Mouse (Mus musculus) testis, adult 2 months (tissue): ENCODE data around the gene Serac1. TPM values are rescaled to one million over a fixed set of nuclear protein-coding genes. Genes with fewer than 3 reads are reported as not detected.

Experiments
- H3K27ac ChIP-seq: fragments of 200-500 bp; 2 replicates; pipeline ENCODE4 v1.5.1; 2012; ENCODE audit warnings: low read depth, low read length; ENCODE audit not compliant: control insufficient read depth, insufficient read depth
- H3K27me3 ChIP-seq: fragments of 200-500 bp; 2 replicates; pipeline ENCODE4 v1.6.1; 2012; ENCODE audit warnings: mild to moderate bottlenecking, low read length, moderate library complexity; ENCODE audit not compliant: control insufficient read depth, insufficient read depth
- H3K36me3 ChIP-seq: fragments of 200-500 bp; 2 replicates; pipeline ENCODE4 v1.6.1; 2012; ENCODE audit warnings: mild to moderate bottlenecking, low read length; ENCODE audit not compliant: control insufficient read depth, insufficient read depth
- H3K4me1 ChIP-seq: fragments of 200-500 bp; 2 replicates; pipeline ENCODE4 v1.6.1; 2012; ENCODE audit warnings: low read length; ENCODE audit not compliant: control insufficient read depth, insufficient read depth
- H3K4me3 ChIP-seq: fragments of 200-500 bp; 2 replicates; pipeline ENCODE4 v1.5.1; 2012; ENCODE audit warnings: low read depth, mild to moderate bottlenecking, low read length, moderate library complexity, mixed read lengths; ENCODE audit not compliant: control insufficient read depth
- CTCF ChIP-seq: fragments of 200-500 bp; IDR thresholded peaks from 2 replicates; pipeline ENCODE4 v1.5.1; 2012; ENCODE audit warnings: low read depth, mild to moderate bottlenecking, inconsistent platforms, low read length, moderate library complexity; ENCODE audit not compliant: control insufficient read depth, insufficient read depth, insufficient replicate concordance
- POLR2A ChIP-seq: fragments of 200-500 bp; IDR thresholded peaks from 2 replicates; pipeline ENCODE4 v1.6.1; 2012; ENCODE audit warnings: low read depth, mild to moderate bottlenecking, inconsistent platforms, low read length, moderate library complexity; ENCODE audit not compliant: control insufficient read depth
- polyA plus RNA-seq: library from polyadenylated mRNA; depleted of rRNA; stranded (reverse); fragments of >200 nt; gene quantifications from 2 replicates; pipeline ENCODE4 v1.2.3, GENCODE M21; 2012

The Serac1 gene
- polyA plus RNA-seq, 1 experiment: 8.6 TPM

DNA sequence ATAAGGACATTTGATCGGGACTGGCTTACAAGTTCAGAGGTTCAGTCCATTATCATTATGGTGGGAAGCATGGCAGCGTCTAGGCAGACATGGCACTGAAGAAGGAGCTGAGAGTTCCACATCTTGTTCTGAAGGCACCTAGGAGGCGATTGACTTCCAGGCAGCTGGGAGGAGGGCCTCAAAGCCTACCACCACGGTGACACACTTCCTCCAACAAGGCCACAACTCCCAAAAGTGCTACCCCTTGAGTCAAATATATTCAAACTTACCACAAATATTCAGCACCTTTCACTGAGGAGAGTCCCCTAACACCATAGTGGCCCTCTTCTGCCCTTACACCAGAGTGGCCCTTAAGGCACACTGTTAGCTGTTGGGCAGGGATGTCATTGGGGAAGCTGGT, 64.6 kb downstream of the Serac1 start:
- no peak overlapping the region for H3K27ac ChIP-seq
- no peaks in the 10 kb centered on the region for H3K27me3 ChIP-seq
- no peaks in the 10 kb centered on the region; the same call in 1 of the 2 replicates for H3K4me1 ChIP-seq
- H3K36me3 ChIP-seq: no peaks in the 10 kb centered on the region
- TF ChIP-seq POLR2A: no peak
- TF ChIP-seq CTCF: no peak
- H3K4me3 ChIP-seq: no peak overlapping the region

DNA sequence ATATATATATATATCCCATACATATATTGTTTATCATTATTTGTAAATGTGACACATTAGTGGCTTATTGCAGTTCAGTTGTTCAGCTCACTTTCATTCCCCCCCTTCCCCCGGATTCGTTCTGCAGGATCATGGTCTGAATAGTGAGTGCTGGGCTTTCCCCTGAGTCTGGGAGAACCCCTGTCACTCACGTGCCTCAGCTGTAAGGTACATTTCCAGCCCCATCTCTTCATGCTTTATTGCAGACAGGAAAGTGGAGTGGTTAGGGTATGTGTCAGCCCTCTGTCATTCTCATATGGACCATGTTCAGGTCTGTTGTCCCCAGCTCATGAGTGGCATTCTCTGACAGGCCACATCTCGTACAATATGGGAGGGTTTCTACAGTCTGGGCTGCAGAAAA, 66.5 kb downstream of the Serac1 start:
- H3K27me3 ChIP-seq: no peaks in the 10 kb centered on the region
- H3K4me3 ChIP-seq: no peak overlapping the region
- H3K4me1 ChIP-seq: peaks cover 3% of the 10 kb centered on the region; the same call in 1 of the 2 replicates
- TF ChIP-seq CTCF: no peak
- no peak for TF ChIP-seq POLR2A
- no peaks in the 10 kb centered on the region for H3K36me3 ChIP-seq
- no peak overlapping the region for H3K27ac ChIP-seq

DNA sequence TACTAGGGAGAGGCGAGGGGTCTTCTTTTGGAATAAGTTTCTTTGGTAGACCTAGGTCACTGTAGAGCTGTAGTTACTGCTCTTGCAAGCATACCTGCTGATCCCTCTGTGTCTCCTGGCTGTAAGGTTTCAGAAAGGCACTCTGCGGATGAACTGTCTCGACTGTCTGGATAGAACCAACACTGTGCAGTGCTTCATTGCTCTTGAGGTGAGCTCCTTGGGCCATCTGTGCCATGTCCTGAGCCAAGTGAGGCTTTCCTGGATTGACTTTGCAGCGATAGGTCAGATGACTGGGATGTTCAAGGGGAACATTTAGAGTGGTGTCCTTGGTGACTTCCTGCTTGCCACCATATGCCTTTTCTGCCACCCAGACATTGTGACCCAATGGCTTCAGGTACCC, 69.9 kb downstream of the Serac1 start:
- H3K36me3 ChIP-seq: no peaks in the 10 kb centered on the region
- peak overlapping the region; percentile 34; the same call in 1 of the 2 replicates for H3K27ac ChIP-seq
- peak overlapping the region; percentile 64 for H3K4me3 ChIP-seq
- TF ChIP-seq CTCF (no peak), POLR2A (no peak)
- no peaks in the 10 kb centered on the region for H3K27me3 ChIP-seq
- H3K4me1 ChIP-seq: peaks cover 17% of the 10 kb centered on the region

DNA sequence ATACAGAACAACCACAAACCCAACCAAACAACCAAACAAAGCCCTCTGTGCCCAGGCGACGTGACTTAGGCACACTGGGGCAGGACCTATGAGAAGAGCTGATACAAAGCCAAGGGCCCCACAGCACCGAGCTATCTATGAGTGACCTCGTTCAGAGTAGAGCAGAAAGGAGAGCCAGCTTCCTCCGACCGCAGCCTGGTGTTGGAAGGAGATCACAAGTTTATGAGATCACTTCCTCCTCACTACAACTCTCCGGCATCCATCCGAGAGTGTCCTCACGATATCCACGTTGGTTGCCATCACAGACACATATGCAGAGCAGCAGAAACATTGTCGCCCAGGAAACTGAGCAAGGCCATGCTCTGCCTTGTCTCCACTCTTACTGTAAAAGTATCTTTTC, 71.0 kb downstream of the Serac1 start:
- TF ChIP-seq CTCF (no peak), POLR2A (no peak)
- H3K4me1 ChIP-seq: peaks cover 17% of the 10 kb centered on the region
- peak overlapping the region; percentile 76 for H3K4me3 ChIP-seq
- no peaks in the 10 kb centered on the region for H3K27me3 ChIP-seq
- peak overlapping the region; percentile 28 for H3K27ac ChIP-seq
- H3K36me3 ChIP-seq: no peaks in the 10 kb centered on the region

DNA sequence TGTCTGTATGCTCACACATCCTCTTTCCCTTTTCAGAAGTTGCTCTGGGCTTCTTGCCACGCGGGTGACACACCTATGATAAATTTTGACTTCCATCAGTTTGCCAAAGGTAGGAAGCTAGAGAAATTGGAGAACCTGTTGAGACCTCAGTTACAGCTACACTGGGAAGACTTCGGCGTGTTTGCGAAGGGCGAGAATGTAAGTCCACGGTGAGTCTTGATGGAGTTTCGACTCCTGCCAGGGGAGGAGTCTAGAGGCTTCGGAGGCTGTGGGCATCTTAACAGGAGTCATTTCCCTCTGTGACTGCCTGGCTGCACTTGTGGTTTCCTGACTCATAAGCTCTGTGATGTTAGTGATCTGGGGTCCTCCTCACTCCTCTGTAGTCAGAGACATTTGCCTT, 71.6 kb downstream of the Serac1 start:
- Histone ChIP-seq H3K27ac (peak overlapping the region; percentile 30; the same call in 1 of the 2 replicates), H3K27me3 (no peaks in the 10 kb centered on the region), H3K4me3 (peak overlapping the region; percentile 76), H3K4me1 (peaks cover 17% of the 10 kb centered on the region), H3K36me3 (no peaks in the 10 kb centered on the region)
- TF ChIP-seq CTCF (no peak), POLR2A (no peak)

DNA sequence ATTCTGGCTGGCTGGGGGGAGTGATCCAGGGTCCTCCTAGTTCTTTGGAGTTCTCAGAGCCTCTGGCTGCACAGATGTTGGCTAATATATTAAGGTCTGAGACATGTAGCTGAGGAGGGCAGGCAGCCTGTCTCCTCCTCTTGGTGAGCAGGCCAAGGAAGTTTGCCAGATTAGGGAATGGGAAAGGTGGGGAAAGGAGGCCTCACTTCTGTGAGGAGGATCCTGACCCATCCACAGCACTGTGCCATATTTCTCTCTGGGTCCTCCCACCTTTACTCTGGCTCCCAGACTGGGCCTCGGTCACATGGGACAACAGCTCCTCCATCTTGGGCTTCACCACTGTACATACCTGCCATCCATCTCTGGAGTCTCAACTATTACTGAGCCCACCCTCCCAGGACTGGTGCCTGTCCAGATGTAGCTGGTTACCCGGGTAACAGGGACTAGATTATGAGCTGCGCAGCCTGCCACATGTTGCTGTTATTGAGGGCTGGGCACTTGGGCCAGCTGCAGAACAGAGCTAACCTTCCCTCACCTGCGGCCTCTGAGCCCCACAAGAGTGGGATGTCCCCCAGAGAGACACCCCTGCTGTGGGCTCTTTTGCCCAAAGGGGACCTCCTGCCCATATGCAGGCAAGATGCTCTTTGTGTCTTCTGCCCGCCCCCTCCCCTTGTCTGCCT, 72.3 kb downstream of the Serac1 start:
- Histone ChIP-seq H3K4me1 (peaks cover 19% of the 10 kb centered on the region), H3K4me3 (peak overlapping the region; percentile 76), H3K27ac (peak overlapping the region; percentile 30; the same call in 1 of the 2 replicates), H3K36me3 (no peaks in the 10 kb centered on the region), H3K27me3 (no peaks in the 10 kb centered on the region)
- TF ChIP-seq CTCF: no peak
- peak; percentile 52; the same call in 1 of the 2 replicates for TF ChIP-seq POLR2A

DNA sequence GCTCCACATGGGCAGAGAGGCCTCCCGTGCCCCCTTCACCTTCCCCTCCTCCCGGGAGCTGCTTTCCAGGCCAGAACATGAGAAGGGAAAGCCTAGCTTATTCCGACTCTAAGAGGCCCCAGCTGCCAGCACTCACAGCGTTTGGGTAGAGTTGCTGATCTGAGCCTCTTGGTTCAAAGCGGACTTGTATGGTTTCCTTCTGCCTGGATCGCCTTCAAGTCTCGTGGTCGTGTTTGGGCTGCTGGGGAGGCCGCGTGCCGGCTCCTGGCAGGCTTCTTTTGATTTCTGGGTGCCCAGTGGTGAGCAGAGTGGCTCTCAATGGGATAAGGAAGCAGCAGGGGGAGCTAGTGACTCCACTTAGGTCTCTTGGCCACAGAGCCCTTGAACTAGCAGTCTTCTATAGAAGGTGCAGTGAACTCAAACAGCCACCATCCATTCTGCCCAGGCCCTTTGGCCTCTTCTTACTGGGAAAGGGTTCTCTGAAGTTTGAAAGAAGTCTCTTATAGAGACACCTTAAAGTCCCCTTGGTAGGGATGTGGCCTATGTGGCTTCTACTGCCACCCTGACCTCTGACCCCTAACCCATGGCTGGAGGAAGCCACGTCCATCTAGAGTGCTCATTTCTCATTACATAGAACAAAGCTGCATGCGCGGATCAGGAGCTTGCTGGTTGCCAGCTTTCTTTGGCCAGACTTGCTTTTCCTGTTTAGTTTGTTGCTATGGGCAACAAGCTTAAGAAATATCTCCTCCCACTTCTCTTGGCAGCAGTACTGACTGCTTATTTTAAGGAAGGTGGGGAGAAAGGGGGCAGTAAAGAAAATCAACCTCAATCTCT, 73.7 kb downstream of the Serac1 start:
- 0 out of 2 replicates have a peak, but pooled peaks have one; percentile 8 for TF ChIP-seq POLR2A
- TF ChIP-seq CTCF: no peak
- Histone ChIP-seq H3K4me1 (peaks cover 19% of the 10 kb centered on the region), H3K4me3 (peak overlapping the region; percentile 73), H3K27ac (peak overlapping the region; percentile 41), H3K27me3 (no peaks in the 10 kb centered on the region), H3K36me3 (no peaks in the 10 kb centered on the region)
